Mouse (Mus musculus) brain, embryonic 14.5 days (tissue): ENCODE results near the gene Adamtsl4.

Experiments
- CTCF ChIP-seq: fragments of 200-500 bp; IDR thresholded peaks from 2 replicates; pipeline ENCODE4 v1.5.1; 2012; ENCODE audit warnings: inconsistent platforms, mild to moderate bottlenecking, moderate library complexity, borderline replicate concordance; ENCODE audit not compliant: insufficient read depth, insufficient read length; ENCODE audit errors: extremely low read depth
- POLR2A ChIP-seq: fragments of 200-500 bp; IDR thresholded peaks from 2 replicates; pipeline ENCODE4 v1.6.1; 2012; ENCODE audit warnings: mild to moderate bottlenecking, inconsistent platforms, borderline replicate concordance; ENCODE audit not compliant: poor library complexity, insufficient read depth, insufficient read length, severe bottlenecking; ENCODE audit errors: extremely low read depth

- no peak for TF ChIP-seq CTCF
- TF ChIP-seq POLR2A, result no peak
Measured at GRCm38 (mm10) chr3:95732297-95732696, 44.6 kb upstream of the Adamtsl4 start.
